Mouse (Mus musculus): ENCODE data around the gene Syt12. TPM values are rescaled to one million over a fixed set of nuclear protein-coding genes. Genes with fewer than 3 reads are reported as not detected.

Syt12 gene
- polyA plus RNA-seq, 1 experiment: 0.82 TPM

DNA sequence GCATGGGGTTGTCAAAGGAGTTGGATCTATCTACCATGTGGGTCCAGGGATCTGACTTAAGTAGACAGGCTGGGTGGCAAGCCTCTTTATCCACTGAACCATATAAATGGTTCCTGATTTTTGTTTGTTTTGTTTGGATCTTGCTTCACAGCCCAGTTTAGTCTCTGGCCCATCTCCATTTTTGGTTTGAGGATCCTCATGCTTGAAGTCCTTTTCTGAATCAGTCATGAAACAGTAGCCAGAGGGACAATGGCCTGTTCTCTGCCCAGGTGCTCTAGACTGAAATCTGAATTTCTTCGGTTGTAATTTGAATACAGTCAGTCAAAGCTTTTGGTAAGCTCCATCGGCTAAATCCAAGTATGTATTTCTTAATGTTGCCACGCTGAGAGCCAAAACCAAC is 54.7 kb downstream of the Syt12 start:
- Histone ChIP-seq H3K4me3 (replicated peaks; ENCODE audit: extremely low read depth, low read depth, low read length) (no peak overlapping the region), H3K4me1 (ENCODE audit: control insufficient read depth, insufficient read depth, low read length) (no peaks in the 10 kb centered on the region; the same call in 1 of the 2 replicates)
- TF ChIP-seq CTCF (IDR thresholded peaks at IDR 0.05; ENCODE audit: insufficient read depth, low read length): no peak
- TF ChIP-seq POLR2A (IDR thresholded peaks at IDR 0.05; ENCODE audit: borderline replicate concordance, extremely low read depth, low read depth, low read length): no peak
- DNase-seq: no peak
- WGBS: 90% methylated on average over 3 of the region's 3 CpGs

DNA sequence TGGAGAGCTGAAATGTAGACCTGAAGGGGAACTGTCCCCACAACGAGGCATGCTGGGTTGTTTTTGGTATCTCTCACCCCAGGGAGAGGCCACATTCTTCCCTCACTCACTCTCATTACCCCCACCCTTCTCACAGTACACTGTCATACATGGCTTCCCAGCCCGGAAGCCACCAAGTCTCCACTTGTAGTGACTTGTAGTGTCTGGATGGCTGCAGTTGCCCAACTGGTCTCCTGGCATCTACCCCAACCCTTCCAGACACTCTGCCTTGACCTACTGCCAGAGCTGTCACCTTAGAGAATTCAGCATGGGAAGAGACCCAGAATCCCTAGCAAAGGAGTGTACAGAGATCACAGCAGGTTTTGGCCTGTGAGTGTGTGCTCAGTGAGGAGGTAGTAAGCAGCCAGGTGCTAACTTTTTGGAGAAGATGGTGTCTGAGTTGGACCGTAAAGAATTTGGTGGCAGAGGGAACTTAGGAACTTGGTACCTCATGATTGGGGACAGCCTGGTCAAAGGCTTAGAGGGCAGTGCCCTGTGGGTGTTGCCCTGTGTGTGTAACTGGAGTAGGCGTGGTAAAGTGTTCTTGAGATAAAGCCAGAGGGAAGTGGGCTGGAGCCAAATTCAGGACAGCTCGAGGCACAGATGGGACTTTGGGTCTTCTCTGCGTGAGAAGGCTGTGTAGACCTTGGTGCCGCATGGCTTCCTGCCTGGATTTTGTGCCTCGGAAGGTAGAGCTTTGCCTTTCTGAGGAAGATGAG is 56.9 kb downstream of the Syt12 start:
- TF ChIP-seq CTCF (IDR thresholded peaks at IDR 0.05; ENCODE audit: insufficient read depth, low read length): no peak
- no peak for TF ChIP-seq POLR2A (IDR thresholded peaks at IDR 0.05; ENCODE audit: borderline replicate concordance, extremely low read depth, low read depth, low read length)
- H3K4me3 ChIP-seq (replicated peaks; ENCODE audit: extremely low read depth, low read depth, low read length): no peak overlapping the region
- DNase-seq: peak; percentile 16
- WGBS: 58% methylated on average over 8 of the region's 8 CpGs
- H3K4me1 ChIP-seq (ENCODE audit: control insufficient read depth, insufficient read depth, low read length): no peaks in the 10 kb centered on the region; the same call in 1 of the 2 replicates

DNA sequence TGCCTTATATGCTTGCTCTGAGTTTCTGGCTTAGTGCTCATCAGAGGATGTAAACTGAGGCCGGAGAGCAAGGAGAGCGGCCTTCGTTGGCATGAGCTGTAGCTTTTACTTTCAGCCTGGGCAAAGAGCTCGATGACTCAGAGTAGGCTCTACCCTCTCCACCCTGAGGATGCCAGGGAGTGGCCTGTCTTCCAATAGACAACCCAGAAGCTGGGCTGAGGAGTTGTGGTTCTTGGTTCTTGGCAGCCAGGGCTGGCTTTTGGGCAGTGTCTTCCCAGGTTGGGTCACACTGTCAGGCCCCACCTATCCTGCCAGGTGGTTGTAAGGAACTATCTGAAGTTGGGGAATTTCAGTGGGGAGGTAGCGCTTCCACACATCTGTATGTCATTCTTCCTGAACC is 57.5 kb downstream of the Syt12 start:
- WGBS: 83% methylated on average over 5 of the region's 5 CpGs
- no peak for TF ChIP-seq CTCF (IDR thresholded peaks at IDR 0.05; ENCODE audit: insufficient read depth, low read length)
- no peak for TF ChIP-seq POLR2A (IDR thresholded peaks at IDR 0.05; ENCODE audit: borderline replicate concordance, extremely low read depth, low read depth, low read length)
- H3K4me1 ChIP-seq (ENCODE audit: control insufficient read depth, insufficient read depth, low read length): no peaks in the 10 kb centered on the region; the same call in 1 of the 2 replicates
- no peak overlapping the region for H3K4me3 ChIP-seq (replicated peaks; ENCODE audit: extremely low read depth, low read depth, low read length)
- DNase-seq: no peak

DNA sequence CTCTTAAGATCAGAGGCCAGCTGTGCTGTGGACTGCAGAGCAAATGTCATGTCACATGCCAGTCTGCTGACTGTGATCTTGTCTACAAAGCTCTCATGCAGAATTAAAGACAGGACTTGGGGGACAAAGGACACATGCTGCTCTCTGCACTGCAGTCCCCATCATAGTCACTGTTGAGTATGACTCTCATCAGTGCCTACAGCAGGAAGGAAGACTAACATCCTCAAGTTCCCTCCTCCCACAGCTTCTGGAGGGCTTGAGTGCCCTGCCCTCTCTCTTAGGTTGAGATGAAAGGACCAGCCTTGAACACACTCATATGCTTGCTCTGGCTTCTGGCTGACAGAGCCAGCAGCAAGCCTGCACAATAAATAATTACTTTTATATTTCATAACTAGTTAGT is 59.5 kb downstream of the Syt12 start:
- H3K4me1 ChIP-seq (ENCODE audit: control insufficient read depth, insufficient read depth, low read length): no peaks in the 10 kb centered on the region; the same call in 1 of the 2 replicates
- no peak for TF ChIP-seq POLR2A (IDR thresholded peaks at IDR 0.05; ENCODE audit: borderline replicate concordance, extremely low read depth, low read depth, low read length)
- TF ChIP-seq CTCF (IDR thresholded peaks at IDR 0.05; ENCODE audit: insufficient read depth, low read length): no peak
- DNase-seq: no peak
- no peak overlapping the region for H3K4me3 ChIP-seq (replicated peaks; ENCODE audit: extremely low read depth, low read depth, low read length)

DNA sequence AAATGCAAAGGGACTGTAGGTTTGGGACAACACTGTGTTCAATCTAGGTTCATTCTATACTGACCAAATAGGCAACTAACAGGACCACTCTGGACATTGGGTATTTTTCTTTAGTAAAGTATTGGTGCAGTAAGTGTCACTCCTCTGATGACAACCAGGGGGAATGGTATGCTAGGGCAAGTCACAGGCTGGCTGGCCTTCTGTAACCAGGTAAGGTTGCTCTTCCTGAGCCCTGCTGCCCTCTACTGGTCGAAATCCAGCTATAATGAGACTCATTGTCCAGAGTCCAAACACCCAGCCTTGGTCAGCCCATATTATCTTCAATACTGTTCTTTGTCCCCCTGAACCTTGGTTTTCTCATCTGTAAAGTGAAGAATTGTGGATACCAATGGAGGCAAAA is 60.1 kb downstream of the Syt12 start:
- peak; percentile 62 for DNase-seq
- 0% methylated on average over 1 of the region's 1 CpGs for WGBS
- Histone ChIP-seq H3K4me1 (ENCODE audit: control insufficient read depth, insufficient read depth, low read length) (no peaks in the 10 kb centered on the region; the same call in 1 of the 2 replicates), H3K4me3 (replicated peaks; ENCODE audit: extremely low read depth, low read depth, low read length) (no peak overlapping the region)
- peak; percentile 87 for TF ChIP-seq CTCF (IDR thresholded peaks at IDR 0.05; ENCODE audit: insufficient read depth, low read length)
- no peak for TF ChIP-seq POLR2A (IDR thresholded peaks at IDR 0.05; ENCODE audit: borderline replicate concordance, extremely low read depth, low read depth, low read length)

DNA sequence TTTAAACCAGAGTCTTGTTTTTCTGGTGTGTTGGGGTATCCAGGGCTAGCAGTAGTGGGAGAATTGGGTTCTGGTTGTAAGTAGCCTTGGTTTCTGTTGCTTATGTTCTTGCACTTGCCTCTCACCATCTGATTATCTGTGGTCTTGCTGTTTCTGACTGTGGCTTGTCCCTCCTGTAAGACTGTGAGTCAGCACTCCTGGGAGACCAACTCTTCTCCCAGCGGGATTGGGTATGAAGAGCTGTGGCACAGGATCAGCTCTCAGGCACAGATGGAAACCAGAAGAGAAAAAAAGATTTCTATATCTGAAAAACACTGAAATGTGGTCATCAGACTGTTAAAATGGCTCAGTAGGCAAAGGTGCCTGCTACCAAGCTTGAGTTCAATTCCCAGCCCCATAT is 62.6 kb downstream of the Syt12 start:
- TF ChIP-seq CTCF (IDR thresholded peaks at IDR 0.05; ENCODE audit: insufficient read depth, low read length) (no peak), POLR2A (IDR thresholded peaks at IDR 0.05; ENCODE audit: borderline replicate concordance, extremely low read depth, low read depth, low read length) (no peak)
- Histone ChIP-seq H3K4me1 (ENCODE audit: control insufficient read depth, insufficient read depth, low read length) (no peaks in the 10 kb centered on the region), H3K4me3 (replicated peaks; ENCODE audit: extremely low read depth, low read depth, low read length) (no peak overlapping the region)
- 83% methylated on average over 1 of the region's 1 CpGs for WGBS
- no peak for DNase-seq

DNA sequence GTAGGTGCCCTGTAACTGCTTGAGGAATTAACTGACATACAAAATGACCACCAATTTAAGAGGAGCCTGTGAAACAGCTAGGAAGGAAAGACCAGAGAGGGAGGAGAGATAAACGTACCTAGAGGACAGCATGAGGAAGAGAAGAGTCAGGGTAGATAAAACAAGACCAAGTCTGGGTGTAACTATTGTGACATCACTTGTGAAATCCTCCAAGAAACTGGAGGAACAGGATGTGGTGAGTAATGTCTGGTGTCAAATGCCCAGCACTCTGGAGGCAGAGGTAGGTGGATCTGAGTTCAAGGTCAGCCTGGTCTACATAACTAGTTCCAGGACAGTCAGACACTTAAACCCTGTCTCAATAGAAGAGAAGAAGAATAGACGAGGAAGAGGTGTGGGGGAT is 68.2 kb downstream of the Syt12 start:
- 43% methylated on average over 2 of the region's 2 CpGs for WGBS
- no peak for DNase-seq
- TF ChIP-seq POLR2A (IDR thresholded peaks at IDR 0.05; ENCODE audit: borderline replicate concordance, extremely low read depth, low read depth, low read length) (no peak), CTCF (IDR thresholded peaks at IDR 0.05; ENCODE audit: insufficient read depth, low read length) (no peak)
- Histone ChIP-seq H3K4me3 (replicated peaks; ENCODE audit: extremely low read depth, low read depth, low read length) (no peak overlapping the region), H3K4me1 (ENCODE audit: control insufficient read depth, insufficient read depth, low read length) (no peaks in the 10 kb centered on the region)

DNA sequence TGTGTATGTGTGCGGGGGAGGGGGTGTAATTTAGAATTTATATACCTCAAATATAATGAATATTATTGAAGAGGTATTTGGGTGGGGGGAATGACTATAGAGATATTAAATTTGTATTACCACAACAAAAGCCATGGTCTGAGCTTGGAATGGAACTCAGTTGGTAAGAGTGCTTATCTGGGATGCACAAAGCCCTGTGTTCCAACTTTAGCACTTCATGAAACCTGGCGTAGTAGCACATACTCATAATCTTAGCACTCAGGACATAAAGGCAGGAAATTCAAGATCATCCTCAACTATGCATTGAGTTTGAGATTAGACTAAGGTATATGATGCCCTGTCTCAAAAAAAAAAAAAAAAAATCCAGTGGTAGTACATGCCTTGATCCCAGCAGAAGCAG is 72.4 kb downstream of the Syt12 start:
- 97% methylated on average over 2 of the region's 2 CpGs for WGBS
- no peak for DNase-seq
- Histone ChIP-seq H3K4me1 (ENCODE audit: control insufficient read depth, insufficient read depth, low read length) (no peaks in the 10 kb centered on the region), H3K4me3 (replicated peaks; ENCODE audit: extremely low read depth, low read depth, low read length) (no peak overlapping the region)
- TF ChIP-seq POLR2A (IDR thresholded peaks at IDR 0.05; ENCODE audit: borderline replicate concordance, extremely low read depth, low read depth, low read length) (no peak), CTCF (IDR thresholded peaks at IDR 0.05; ENCODE audit: insufficient read depth, low read length) (no peak)

DNA sequence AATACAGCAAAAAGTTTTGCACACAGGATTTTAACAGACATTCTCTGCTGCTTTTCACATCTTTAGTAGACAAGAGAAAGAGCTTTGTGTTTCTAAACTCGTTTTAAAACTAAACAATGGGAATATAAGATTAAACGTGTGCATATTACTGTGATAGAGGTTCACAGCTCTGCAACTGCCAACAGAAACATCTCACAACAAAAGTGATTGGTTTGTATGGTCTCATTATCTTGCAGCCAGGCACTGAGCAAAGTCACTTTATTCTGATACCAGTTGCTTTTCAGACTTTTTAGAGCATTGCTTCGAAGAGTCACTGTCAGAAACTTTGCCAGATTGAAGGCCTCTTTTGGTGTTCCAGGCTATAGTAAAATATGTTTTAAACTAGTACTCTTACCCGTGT is 78.3 kb downstream of the Syt12 start:
- no peak overlapping the region for H3K4me3 ChIP-seq (replicated peaks; ENCODE audit: extremely low read depth, low read depth, low read length)
- DNase-seq: no peak
- H3K4me1 ChIP-seq (ENCODE audit: control insufficient read depth, insufficient read depth, low read length): peaks cover 6% of the 10 kb centered on the region
- TF ChIP-seq CTCF (IDR thresholded peaks at IDR 0.05; ENCODE audit: insufficient read depth, low read length): no peak
- TF ChIP-seq POLR2A (IDR thresholded peaks at IDR 0.05; ENCODE audit: borderline replicate concordance, extremely low read depth, low read depth, low read length): no peak
- 74% methylated on average over 4 of the region's 4 CpGs for WGBS

DNA sequence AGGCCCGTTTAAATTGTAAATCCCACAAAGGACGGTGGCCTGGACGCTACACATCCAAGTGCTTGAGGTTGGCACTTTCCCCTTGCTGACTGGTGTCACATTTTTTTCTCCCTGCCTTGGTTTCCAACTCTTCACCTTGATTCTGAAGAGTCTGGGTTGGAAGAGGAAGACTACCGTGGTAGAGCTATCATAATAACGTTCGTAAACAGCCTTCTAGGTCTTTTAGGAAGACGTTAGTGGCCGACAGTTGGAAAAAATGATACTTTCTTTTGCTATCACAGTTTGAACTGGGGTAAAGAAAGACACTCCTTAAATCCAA is 78.7 kb downstream of the Syt12 start:
- Histone ChIP-seq H3K4me3 (replicated peaks; ENCODE audit: extremely low read depth, low read depth, low read length) (peak overlapping the region; percentile 84), H3K4me1 (ENCODE audit: control insufficient read depth, insufficient read depth, low read length) (peaks cover 8% of the 10 kb centered on the region)
- no peak for DNase-seq
- 52% methylated on average over 8 of the region's 8 CpGs for WGBS
- TF ChIP-seq CTCF (IDR thresholded peaks at IDR 0.05; ENCODE audit: insufficient read depth, low read length) (no peak), POLR2A (IDR thresholded peaks at IDR 0.05; ENCODE audit: borderline replicate concordance, extremely low read depth, low read depth, low read length) (no peak)
